Mouse (Mus musculus) ES-E14 (cell line): Measurements from ENCODE around the gene C2cd2l.

Experiments
- CHD2 ChIP-seq: IDR thresholded peaks from 2 replicates; pipeline ENCODE4 v1.6.1; 2014; ENCODE audit warnings: mild to moderate bottlenecking, low read depth, low read length, inconsistent platforms
- HCFC1 ChIP-seq: IDR thresholded peaks from 2 replicates; pipeline ENCODE4 v1.6.1; 2012; ENCODE audit warnings: low read length, inconsistent platforms, borderline replicate concordance; ENCODE audit not compliant: insufficient read depth

GRCm38 (mm10) chr9:44361190-44361917 is 41.3 kb upstream of the C2cd2l start, which contains the start of gene Vps11:
- TF ChIP-seq HCFC1 (peak; percentile 84), CHD2 (no peak)
